19 mouse cellular contexts compared by ENCODE assay signal in genomic region chr2:93431575-93432325, GRCm38 (mm10). TPM values are rescaled to one million over a fixed set of nuclear protein-coding genes. Genes with fewer than 3 reads are reported as not detected.
A peak's percentile ranks its signal among the peaks of the same experiment; 100 is the strongest.
DNase-seq lines count a peak whose midpoint lies in the region; ATAC-seq and TF ChIP-seq lines count a peak whose summit lies in the region.
"Had no signal": no experiment of that assay in that cellular context is flagged by ENCODE, and none has a peak within 500 bp of the region (broad histone marks: within the 10 kb centered on the region; RNA-seq: fewer than 3 reads in every experiment).

No protein-coding gene starts in this region.

- H3K27ac ChIP-seq in kidney, embryonic 15.5 days: peak overlapping the region; percentile 24
- H3K27ac ChIP-seq in CH12.LX (ENCODE audit: insufficient read depth, low read depth): peak overlapping the region; percentile 39
- peak overlapping the region; percentile 69 for H3K27ac ChIP-seq in embryonic facial prominence, embryonic 10.5 days (replicated peaks)
- H3K27ac ChIP-seq: embryonic facial prominence, embryonic 12.5 days; hindbrain, embryonic 14.5 days had no signal

- TF ChIP-seq RAD21 in CH12.LX (IDR thresholded peaks at IDR 0.05; ENCODE audit: low read depth, low read length): no peak

- no peak for TF ChIP-seq POLR2A in CH12.LX (IDR thresholded peaks at IDR 0.05; ENCODE audit: low read depth, low read length)

- TF ChIP-seq EP300 in CH12.LX (IDR thresholded peaks at IDR 0.05; ENCODE audit: low read length): no peak

- no peak overlapping the region for H3K4me2 ChIP-seq in kidney, embryonic 15.5 days
- no peak overlapping the region for H3K4me2 ChIP-seq in CH12.LX (ENCODE audit: insufficient read depth, low read depth, poor library complexity, severe bottlenecking)
- H3K4me2 ChIP-seq: embryonic facial prominence, embryonic 12.5 days; hindbrain, embryonic 14.5 days had no signal

- H3K4me1 ChIP-seq in kidney, embryonic 15.5 days: peaks cover 11% of the 10 kb centered on the region; the same call in 1 of the 2 replicates
- H3K4me1 ChIP-seq in CH12.LX (ENCODE audit: control insufficient read depth in 1 of 2, insufficient read depth in 2 of 2): peaks cover 42 to 92% of the 10 kb centered on the region in 2 experiments
- H3K4me1 ChIP-seq in embryonic facial prominence, embryonic 10.5 days: peaks cover 69% of the 10 kb centered on the region

- intact Hi-C loops in heart, postnatal 10 days (cut with DNase I): no loop called here

- H3K9ac ChIP-seq in kidney, embryonic 15.5 days: no peak overlapping the region
- H3K9ac ChIP-seq in CH12.LX (ENCODE audit: insufficient read depth, low read depth): no peak overlapping the region
- H3K9ac ChIP-seq: embryonic facial prominence, embryonic 12.5 days; forebrain, postnatal 0 days; hindbrain, embryonic 14.5 days had no signal

- H3K79me2 ChIP-seq in CH12.LX (replicated peaks; ENCODE audit: control insufficient read depth, extremely low read depth, insufficient read depth, poor library complexity, severe bottlenecking): peaks cover 2% of the 10 kb centered on the region; the same call in 1 of the 2 replicates

- H3K4me3 ChIP-seq in kidney, embryonic 15.5 days (replicated peaks): no peak overlapping the region
- H3K4me3 ChIP-seq in CH12.LX (replicated peaks in 1 of 3; ENCODE audit: low read depth in 2 of 3, low read length in 2 of 3, poor library complexity in 1 of 3): no peak overlapping the region
- H3K4me3 ChIP-seq in embryonic facial prominence, embryonic 10.5 days: no peak overlapping the region
- H3K4me3 ChIP-seq: embryonic facial prominence, embryonic 12.5 days had no signal

- no peaks in the 10 kb centered on the region for H3K27me3 ChIP-seq in kidney, embryonic 15.5 days
- H3K27me3 ChIP-seq in CH12.LX (replicated peaks): no peaks in the 10 kb centered on the region
- H3K27me3 ChIP-seq in embryonic facial prominence, embryonic 10.5 days (replicated peaks; ENCODE audit: low read depth, poor library complexity, severe bottlenecking): peaks cover 26% of the 10 kb centered on the region; the same call in 1 of the 2 replicates
- H3K27me3 ChIP-seq: embryonic facial prominence, embryonic 12.5 days had no signal

- no peaks in the 10 kb centered on the region for H3K9me3 ChIP-seq in kidney, embryonic 15.5 days (replicated peaks)
- H3K9me3 ChIP-seq in CH12.LX (replicated peaks; ENCODE audit: low read length): no peaks in the 10 kb centered on the region
- no peaks in the 10 kb centered on the region for H3K9me3 ChIP-seq in embryonic facial prominence, embryonic 10.5 days
- H3K9me3 ChIP-seq: embryonic facial prominence, embryonic 12.5 days had no signal

- TF ChIP-seq CTCF in CH12.LX (conservative IDR thresholded peaks at IDR 0.05 in 1 of 2, IDR thresholded peaks at IDR 0.05 in 1 of 2; ENCODE audit: low read depth in 2 of 2, low read length in 2 of 2): no peak

- WGBS in kidney, embryonic 15.5 days: 59% methylated on average over 5 of the region's 5 CpGs
- 64% methylated on average over 5 of the region's 5 CpGs for WGBS in embryonic facial prominence, embryonic 10.5 days

- peaks cover 6% of the 10 kb centered on the region; the same call in 1 of the 2 replicates for H3K36me3 ChIP-seq in kidney, embryonic 15.5 days
- H3K36me3 ChIP-seq in CH12.LX (replicated peaks in 1 of 2; ENCODE audit: control insufficient read depth in 1 of 2, insufficient read depth in 1 of 2, low read length in 1 of 2): peaks cover 62 to 86% of the 10 kb centered on the region in 2 experiments
- no peaks in the 10 kb centered on the region for H3K36me3 ChIP-seq in embryonic facial prominence, embryonic 10.5 days (replicated peaks)
- H3K36me3 ChIP-seq: embryonic facial prominence, embryonic 12.5 days had no signal

- DNase-seq in kidney, postnatal 25 days: no peak
- no peak for DNase-seq in CH12.LX (ENCODE audit: extremely low read depth)
- no peak for DNase-seq in embryonic facial prominence, embryonic 10.5 days (ENCODE audit: low spot score)
- no peak for DNase-seq in embryo, embryonic 9.5 days (ENCODE audit: extremely low spot score)
- DNase-seq in c-Kit-positive CD71-positive TER-119-positive erythroid progenitor cells, embryonic 14.5 days (ENCODE audit: low spot score): no peak
- DNase-seq in heart, postnatal 10 days: no peak
- DNase-seq: cerebellum, postnatal 10 days; forebrain, postnatal 0 days; gastrocnemius, postnatal 10 days; liver; lung, adult 18-20 months; lung, postnatal 4 days; midbrain, embryonic 14.5 days; right cerebral cortex, adult 18-20 months; thymus, postnatal 4 days had no signal

- ATAC-seq in kidney, embryonic 15.5 days (replicated peaks; ENCODE audit: low FRiP score): no peak
- peak; percentile 30; the same call in 1 of the 2 replicates for ATAC-seq in megakaryocyte progenitor cell, adult 5-6 weeks (replicated peaks; ENCODE audit: poor library complexity)
- ATAC-seq: forebrain, postnatal 0 days had no signal

- dilution Hi-C loops in CH12.LX (cut with MboI; ENCODE audit: extremely low pct_ligation_motif_present, extremely low pct_unique_long_range_greater_than_20kb, low sequenced_read_pairs): no loop called here

- in situ Hi-C loops in CH12.LX (cut with MboI; ENCODE audit: low pct_ligation_motif_present, low pct_unique_long_range_greater_than_20kb, low sequenced_read_pairs): no loop called here

TF ChIP-seq in CH12.LX, 34 proteins besides CTCF, POLR2A, EP300 and RAD21:
- TF ChIP-seq MAFK (IDR thresholded peaks at IDR 0.05; ENCODE audit: insufficient replicate concordance, low read length) (no peak), TCF12 (IDR thresholded peaks at IDR 0.05; ENCODE audit: low read depth, low read length) (0 out of 2 replicates have a peak, but pooled peaks have one; percentile 18), CHD2 (IDR thresholded peaks at IDR 0.05; ENCODE audit: low read length) (0 out of 2 replicates have a peak, but pooled peaks have one; percentile 18)

RNA-seq across cellular contexts. Expression of gene Cd82, which starts 31.2 kb away (rescaled TPM):
- polyA plus RNA-seq in kidney, embryonic 15.5 days (2015; fragmentation: Nextera tagmentation; extraction: Ambion mirVana): 47.8 and 49.4 TPM in 2 replicates
- 164 and 215 TPM in 2 replicates for total RNA-seq in CH12.LX (2012; rRNA removed)
- 157 and 177 TPM in 2 replicates for total RNA-seq in CH12.LX (2014; rRNA removed)
- polyA plus RNA-seq in CH12.LX (2012; ENCODE audit: insufficient read length, low read depth): 249 and 294 TPM in 2 replicates
- 5.2 and 7.3 TPM in 2 replicates for polyA plus RNA-seq in embryonic facial prominence, embryonic 10.5 days (2016; fragmentation: Nextera tagmentation; extraction: Ambion mirVana)
- total RNA-seq in megakaryocyte progenitor cell, adult 5-6 weeks (2015): 15.0 and 20.2 TPM in 2 replicates
- 23.9 and 31.2 TPM in 2 replicates for total RNA-seq in megakaryocyte progenitor cell, adult 5-6 weeks (2017)
- 10 to 100 TPM; 13.9 to 17.2 TPM for total RNA-seq in heart, postnatal 10 days (2021)

Comparison
In these comparisons a context has a peak if more than half of its experiments do, and no peak if none do; other contexts are left out.
1. RNA of gene Cd82, which starts 31.2 kb away (total RNA-seq): 157 to 215 TPM in CH12.LX; 15.0 to 31.2 TPM in megakaryocyte progenitor cell, adult 5-6 weeks and 13.9 to 17.2 TPM in heart, postnatal 10 days; every median in the first group is over 4 times any median in the second.
2. Peak in every context shown above with its lines, with median percentiles within 50 percentile points of each other: H3K27ac ChIP-seq.